Mouse (Mus musculus) CD8-positive naive resting alpha-beta T cell, adult 2 months (primary cell): ENCODE results near the gene Pck1.

Experiments used
- DNase-seq, 2 experiments: peaks; one replicate each; pipeline ENCODE4 v3.0.0; 2022; ENCODE audit warnings: low read depth in 2 of 2, low spot score in 2 of 2

The Pck1 gene

GRCm38 (mm10) chr2:173202924-173203689 is 50.3 kb downstream of the Pck1 start:
- DNase-seq: no peak

GRCm38 (mm10) chr2:173203726-173204125 is 50.9 kb downstream of the Pck1 start:
- DNase-seq: no peak

DNA sequence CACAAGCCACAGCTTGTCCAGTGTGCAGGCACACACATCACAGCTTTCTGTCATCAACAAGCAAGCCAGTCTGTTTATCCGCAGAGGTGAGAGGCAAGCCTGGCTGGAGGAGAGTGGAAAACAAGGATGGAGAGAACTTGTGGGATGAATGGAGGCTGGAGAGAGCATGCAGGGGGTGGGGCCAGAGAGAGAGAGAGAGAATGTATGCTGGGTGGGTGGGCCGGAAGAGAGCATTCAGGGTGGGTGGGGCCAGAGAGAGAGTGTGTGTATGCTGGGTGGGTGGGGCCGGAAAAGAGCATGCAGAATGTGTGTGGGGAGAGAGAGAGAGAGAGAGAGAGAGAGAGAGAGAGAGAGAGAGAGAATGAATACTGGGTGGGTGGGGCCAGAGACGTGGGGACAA is 51.8 kb downstream of the Pck1 start:
- DNase-seq: no peak

DNA sequence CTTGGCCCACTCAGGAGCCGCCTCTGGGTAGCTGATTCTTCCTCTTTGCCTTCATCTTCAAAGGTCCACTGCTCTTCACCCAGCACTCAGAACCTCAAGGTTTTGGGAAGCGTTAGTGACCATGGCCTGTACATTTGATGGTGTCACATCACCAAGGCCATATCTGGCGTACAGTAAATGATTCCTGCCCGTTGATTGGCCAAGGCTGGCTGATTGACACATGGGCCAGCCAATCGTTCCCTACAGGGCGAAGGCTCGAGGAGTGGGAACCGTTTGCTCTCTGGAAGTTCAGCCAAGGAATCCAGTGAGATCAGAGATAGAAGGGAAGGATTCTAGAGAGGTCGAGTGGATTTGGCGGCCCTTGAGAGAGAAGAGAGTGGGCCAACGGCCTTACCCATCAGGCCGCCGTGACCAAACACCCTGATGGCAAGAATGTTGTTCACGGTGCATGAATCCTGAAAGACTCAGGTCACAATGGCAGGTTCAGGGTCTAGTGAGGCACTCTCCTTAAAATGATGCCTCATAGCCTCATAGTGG is 52.8 kb downstream of the Pck1 start:
- no peak for DNase-seq

DNA sequence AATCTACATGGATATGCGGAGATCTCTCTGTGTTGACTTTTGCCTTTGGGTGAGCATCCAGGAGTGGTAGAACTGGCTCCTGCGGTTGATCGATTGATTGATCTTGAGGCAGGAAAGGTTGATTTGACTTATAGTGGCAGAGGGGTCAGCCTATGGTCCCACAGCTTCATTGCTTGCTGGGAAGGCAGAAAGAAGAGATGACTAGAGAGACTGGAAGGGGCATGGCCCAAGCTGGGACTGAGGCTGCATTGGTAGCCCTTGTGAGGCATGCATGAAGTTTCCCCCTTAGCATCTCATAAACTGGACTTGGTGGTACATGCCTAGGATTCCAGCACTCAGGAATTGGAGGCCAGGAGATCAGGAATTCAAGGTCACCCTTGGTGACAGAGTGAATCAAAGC is 54.2 kb downstream of the Pck1 start:
- DNase-seq: no peak
